Mouse (Mus musculus) heart, postnatal 25 days (tissue): ENCODE results near the gene Cdc6. TPM values are rescaled to one million over a fixed set of nuclear protein-coding genes. Genes with fewer than 3 reads are reported as not detected.

Source experiments
- DNase-seq: peaks from one replicate; pipeline ENCODE4 v3.0.0; 2022; ENCODE audit warnings: low spot score
- intact Hi-C: fragments of 180-260 bp; cut with DNase I; formaldehyde crosslinking; loops from one replicate; pipeline ENCODE4 v1.15.1; 2025
- total RNA-seq, 2 experiments: library from RNA; stranded (reverse); gene quantifications; 2 replicates each; pipeline ENCODE4 v1.2.3; 2021

The Cdc6 gene
- total RNA-seq, 2 experiments from 2014 or later: 0.28 to 0.52 TPM

DNA sequence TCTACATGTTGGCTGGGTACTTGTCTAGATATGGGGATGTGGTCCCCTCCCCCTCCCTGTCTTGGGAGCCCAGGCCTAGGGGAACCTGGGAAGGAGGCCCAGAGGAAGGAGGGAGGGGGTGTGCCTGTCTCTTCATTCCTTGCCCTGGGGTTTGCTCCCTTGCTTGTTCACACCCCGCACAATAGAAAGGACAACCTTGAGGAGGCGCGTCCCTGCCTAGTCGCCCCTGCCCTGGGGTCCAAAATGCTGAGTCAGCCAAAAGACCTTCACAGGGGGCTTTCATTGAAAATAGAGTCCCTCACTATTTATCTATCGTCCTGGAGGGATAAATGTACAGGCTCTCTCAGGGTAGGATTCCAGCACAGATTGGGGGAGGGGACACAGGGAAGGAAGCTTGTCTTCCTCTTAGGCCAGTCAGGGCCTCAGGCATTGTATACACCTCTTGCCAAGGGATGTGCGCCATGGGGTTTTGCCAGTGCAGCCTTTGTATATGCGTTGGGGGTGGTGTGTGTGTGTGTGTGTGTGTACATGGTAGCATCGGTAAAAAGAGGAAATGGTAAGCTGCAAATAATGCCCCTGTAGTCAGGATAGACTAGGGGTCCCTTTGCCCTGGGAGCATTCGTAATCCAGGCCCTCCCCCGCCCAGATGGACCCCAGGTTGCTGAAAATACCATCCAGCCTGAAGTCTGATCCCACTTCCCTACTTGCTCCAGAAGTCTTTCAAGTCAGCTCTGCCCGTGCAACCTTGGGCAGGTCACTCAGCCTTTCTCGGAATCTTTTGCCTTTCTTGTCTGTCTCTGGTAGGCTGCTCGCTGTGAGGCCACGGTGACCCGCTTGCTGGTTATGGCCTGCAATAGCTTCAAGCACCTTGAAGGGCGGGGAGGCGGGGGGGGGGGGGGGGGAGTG is 47.5 kb downstream of the Cdc6 start:
- no peak for DNase-seq
- intact Hi-C loops: no loop called here

DNA sequence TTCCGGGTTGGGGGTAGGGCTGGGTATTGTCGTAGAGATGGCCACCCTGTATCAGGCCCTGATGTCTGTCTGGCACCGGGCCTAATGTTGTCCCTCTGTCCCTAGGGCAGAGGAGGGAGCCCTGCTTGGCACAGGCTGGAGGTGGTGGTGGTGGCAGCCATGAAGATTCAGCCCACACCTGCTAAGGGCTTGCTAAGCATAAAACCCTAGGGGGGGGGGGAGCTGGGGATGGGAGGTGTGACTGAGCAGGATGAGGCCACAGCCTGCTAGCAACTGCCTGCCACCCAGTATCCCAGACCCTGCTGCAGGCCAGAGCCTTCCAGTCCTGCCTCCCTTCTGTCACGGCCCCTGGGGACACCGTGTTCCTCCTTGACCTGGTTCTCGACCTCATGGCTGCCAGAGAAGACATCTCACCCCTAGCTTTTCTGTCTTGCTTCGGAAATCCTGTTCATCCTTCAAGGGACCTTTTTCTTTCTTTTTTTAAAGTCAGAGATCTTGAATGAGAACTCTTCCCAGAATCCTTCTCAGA is 48.2 kb downstream of the Cdc6 start:
- intact Hi-C loops: no loop called here
- DNase-seq: no peak

DNA sequence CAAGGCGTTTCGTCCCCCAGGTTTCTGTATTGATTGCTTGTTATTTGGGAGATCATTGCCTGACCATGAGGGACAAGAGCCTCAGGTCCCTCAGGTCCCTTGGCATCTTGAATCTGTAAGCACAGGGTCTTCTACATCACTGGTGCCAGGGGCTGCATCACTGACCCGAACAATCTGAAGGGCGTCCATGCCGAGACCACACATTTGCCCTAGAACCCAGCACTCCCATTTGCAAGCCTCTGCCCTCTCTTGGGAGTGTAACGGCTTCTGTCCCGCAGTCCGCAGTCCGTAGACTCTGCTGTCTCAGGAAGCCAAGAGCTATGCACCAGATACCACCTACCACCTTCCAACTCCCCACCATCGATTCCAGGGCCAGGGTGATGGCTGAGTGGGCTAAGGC is 48.7 kb downstream of the Cdc6 start:
- DNase-seq: no peak
- intact Hi-C loops: no loop called here

DNA sequence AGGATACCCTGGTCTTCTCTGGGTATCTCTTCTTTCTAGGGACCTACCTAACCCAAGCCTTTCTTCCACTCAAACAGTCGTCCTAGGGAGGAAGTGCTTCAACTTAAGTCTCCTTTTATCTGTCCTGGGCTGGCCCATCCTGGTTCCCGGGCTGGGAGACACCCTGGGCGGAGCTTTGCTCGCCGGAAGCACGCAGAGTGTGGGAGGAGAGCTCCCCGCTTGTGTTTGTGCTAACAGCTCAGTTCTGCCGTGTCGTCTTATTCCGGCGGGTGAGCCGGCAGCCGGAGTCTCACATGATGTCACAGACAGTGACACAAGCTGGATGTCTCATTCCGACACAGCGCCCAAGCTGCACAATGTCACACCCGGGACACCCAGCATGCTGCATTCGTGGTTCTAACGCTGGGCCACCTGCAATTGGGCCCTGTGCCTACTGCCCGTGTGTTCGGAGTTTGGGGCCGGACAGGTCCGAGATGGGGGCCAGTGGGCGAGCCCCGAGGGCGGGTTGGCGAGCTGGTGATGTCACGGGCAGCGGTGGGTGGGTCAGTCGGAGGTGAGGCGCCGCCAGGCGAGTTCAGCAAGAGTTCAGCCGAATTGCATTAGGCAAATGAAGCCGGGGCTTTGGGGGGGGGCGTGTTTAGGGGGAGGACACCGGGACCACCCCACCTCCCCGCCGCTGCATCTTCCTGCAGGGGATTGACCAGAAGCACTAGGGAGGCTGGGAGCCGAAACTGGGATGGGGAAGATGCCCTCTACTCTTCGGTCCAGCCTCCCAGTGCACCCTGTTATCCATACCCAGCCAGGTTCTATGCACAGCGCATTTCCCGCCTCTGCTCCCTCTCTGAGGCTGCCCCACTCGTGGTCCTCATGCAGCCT is 52.1 kb downstream of the Cdc6 start:
- peak; percentile 87 for DNase-seq
- intact Hi-C loops: no loop called here

DNA sequence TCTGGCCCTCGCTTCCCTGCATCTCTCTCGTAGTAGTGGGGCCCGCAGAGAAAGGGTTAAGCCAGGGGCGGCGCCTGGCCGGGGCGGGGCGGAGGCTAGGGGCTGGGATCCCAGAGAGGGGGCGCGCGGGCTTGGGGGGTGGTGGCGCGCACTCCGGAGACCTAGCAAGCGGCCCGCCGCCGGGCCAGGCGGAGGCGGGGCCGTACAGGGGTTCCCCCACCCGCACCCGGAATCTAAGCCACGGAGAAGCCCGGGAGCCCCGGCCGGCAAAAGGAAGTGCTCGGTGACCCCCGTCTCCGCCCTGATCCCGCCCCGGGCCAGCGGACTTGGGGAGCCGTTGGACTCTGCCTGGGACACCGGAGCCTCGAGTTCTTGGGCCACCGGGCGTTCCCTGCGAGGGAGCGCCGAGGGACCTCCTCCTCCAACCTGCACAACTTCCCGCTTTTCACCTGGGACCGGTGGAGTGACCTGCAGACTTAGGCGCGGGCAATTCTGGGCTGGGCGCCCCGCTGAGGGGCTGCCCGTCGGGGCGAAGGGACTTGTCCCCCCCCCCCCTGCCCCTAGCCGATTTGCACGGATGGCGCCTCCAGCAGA is 52.8 kb downstream of the Cdc6 start:
- peak; percentile 69 for DNase-seq
- intact Hi-C loops: no loop called here

DNA sequence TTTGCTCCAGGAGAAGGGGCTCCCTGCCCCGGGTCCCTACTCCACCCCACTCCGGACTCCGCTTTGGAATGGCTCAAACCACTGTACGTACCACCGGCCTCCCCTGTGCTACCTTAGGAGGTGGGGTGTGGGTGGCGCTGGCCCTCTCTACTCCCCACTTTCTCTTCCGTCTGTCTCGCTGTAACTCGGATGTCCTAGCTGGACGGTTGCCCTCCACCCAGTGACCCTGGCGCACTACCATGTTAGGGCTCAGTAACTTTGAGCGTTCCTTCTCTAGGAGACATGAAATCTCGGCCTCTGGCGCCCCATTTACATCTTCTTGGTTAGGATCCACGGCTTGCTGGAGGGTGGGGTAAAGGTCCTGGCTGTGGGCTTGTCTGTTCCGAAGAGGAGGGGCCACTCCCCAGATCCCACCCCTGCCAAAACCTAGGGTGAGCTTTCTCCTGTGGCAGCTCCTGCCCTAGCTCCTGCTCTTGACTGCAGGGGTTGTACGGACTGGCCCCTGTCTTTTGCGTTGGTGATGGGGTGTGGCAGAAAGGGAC is 53.5 kb downstream of the Cdc6 start:
- DNase-seq: no peak
- intact Hi-C loops: no loop called here

DNA sequence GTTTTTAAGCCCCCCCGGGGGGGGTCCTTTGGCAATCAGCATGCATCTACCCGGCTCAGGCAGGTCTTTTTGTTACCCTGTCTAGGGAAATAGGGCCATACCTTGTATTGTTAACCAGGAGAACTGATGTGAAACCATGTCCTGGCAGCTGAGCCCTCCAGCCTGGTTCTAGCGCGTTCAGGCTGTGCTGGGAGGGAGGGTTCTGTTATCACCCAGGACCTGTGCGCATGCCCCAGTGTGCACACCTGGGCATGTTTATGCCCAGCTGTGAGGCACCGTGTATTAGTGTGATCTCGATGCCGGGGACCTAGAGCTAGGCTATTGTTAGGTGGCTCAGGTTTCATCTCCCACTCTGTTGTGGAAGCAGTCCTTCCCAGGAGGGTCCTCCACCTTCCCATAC is 54.2 kb downstream of the Cdc6 start:
- no peak for DNase-seq
- intact Hi-C loops: loop anchor here (2.0 kb wide), 1 partner anchor 19 kb away; no protein-coding TSS in a partner anchor

DNA sequence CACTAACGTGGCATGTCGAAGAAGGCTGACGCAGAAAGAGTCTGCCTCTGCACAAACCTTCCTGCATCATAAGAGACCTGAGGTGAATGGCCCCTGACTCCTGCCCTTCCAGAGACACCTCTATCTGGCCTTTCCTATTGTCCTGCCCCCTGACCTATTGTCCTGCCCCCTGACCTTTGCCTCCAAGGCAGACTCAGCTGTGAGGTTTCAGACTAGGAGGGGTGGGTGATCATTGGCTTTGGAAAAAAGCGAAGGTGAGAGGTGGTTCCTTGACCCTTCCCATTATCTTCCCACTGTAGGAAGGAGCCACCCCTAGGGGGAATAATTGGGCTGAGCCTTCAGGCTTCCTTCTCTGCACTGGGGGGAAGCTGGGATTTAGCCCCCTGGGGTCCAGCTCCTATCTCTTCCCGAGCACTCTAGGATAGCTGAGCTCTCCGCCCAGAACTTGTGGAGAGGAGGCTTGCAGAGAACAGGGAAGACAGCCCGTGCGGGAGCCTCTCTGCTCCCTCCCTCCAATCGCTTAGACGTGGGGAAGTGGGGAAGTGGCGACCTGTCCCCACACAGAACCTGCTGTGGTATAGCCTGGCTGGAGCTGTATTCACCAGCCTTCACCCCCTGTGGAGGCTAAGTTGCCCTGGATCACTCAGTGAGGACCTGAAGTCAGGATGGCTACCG is 55.0 kb downstream of the Cdc6 start:
- intact Hi-C loops: loop anchor here (2.0 kb wide), 1 partner anchor 20 kb away; no protein-coding TSS in a partner anchor
- DNase-seq: no peak

DNA sequence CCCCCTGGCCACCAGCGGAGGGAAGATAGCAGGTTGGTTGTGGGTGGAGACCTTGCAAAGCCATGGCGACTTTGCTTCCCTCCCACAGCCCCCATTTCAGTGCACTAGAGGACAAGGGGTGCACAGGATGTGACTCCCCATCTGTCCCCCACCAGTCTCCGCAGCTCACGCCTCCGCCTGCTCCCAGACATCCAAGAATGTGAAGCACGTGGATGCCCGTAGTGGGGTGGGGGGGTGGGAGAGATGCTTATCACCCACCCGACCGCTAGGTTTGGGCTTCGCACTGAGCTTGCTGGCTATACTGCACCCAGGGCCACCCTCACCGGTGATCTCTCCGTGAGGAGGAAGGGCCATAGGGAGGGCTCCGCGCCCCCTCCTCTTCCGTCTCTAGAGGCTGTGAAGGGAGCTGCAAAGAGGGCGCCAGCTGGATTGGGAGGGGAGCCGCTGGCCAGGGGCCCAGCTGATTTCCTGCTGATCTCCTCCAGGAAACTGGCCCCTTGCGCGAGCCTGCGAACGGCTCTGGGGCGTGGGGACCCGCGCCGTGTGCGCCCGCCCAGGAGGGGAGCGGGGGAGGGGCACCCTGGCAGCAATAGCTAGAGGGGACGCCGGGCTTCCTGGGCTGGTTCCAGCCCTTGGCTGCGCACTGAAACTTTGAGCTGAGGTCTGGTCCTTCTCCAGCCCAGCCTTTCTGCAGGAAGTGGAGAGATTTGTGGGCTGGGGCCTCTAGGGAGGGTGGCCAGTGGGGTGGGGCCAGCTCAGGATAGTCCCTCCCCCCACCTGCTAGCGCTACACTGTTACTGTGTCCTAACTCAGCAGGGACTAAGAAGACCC is 55.8 kb downstream of the Cdc6 start:
- peak; percentile 89 for DNase-seq
- intact Hi-C loops: loop anchor here (2.0 kb wide), 1 partner anchor 21 kb away; no protein-coding TSS in a partner anchor

DNA sequence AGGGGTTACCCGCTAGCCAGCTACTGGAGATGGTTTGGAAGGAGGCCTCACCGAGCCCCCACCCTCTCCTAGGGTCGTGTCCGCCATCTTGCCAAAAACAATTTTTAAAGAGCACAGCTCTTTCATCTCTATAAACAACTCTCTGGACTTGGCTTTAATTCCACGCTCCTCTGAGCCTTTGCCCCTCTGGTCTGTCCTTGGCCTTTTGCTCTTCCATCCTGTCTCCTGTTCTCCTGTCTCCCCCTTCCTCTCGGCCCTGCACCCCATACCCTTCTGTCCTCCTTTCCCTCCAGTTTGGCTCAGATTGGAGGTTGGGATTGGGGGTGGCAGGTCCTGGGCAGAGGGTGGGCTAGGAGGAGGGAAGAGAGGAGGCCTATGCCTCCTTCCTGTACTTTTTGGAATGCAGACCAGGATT is 56.6 kb downstream of the Cdc6 start:
- no peak for DNase-seq
- intact Hi-C loops: no loop called here

DNA sequence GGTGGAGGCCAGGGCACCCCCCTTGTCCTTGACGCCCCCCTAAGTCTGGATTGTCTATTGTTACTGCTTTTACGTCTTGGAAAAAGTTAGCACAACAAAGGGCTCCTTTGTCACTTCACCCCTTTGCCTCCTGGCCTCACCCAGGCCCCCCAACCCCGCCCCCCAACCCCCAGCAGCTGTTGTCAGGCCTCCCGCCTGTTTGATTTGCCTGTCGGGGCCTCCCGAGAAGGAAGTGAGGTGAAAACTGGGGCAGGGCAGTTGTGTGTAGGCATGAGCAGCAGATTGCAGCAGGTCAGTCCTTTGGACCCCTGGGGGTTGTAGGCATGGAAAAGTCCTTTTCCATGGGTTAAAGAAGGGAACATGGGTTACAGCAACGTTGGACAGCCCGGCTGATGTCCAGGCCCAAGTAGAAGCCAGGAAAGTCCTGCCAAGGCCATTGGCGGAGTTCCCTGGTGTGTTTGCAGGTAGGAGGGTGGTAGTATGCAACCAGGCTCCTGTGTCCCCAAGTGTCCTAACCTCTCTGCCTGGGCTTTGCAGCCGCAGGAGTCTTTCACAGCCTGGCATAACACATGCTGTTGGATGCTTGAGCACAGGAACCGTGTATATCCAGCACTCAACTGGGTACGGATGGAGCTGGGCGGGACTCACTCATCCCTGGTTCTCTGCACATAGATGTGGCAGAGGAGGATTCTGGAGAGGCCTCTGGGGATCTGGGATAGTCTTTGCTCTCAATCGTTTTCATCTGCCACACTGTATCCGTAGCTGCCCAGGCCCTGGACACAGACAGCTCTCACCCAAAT is 57.2 kb downstream of the Cdc6 start:
- intact Hi-C loops: no loop called here
- DNase-seq: peak; percentile 33

DNA sequence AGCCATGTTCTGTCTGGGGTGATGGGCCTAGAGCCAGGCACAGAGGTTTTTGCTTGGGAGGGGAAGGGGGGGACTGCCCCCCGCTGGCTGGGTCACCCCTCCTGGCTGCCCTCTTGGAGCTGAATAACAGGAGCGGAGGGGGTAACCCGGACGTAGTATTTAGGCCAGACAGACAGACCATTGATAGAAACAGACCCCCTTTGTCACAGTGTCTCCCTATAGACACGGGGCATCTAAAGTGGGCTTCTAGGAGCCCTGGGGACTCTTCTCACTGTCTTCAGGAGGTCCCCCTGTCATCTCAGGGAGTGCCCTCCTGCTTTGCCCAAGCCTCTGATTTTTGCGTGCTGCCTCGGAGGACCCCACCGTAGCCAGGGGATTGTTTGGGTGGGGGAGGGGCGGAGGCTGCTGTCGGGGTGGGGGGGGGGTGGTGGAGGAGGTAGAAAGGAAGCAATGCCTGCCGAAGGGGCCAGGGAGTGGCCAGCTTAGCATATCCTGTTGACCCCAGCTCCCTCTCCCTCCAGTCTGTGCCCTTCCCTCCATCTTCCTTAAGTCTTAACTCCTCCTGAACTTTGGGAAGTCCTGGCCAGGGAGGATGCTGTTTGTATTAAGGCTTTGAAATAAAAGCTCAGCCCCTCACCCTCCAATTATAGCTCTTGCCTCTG is 57.9 kb downstream of the Cdc6 start:
- intact Hi-C loops: no loop called here
- DNase-seq: no peak

DNA sequence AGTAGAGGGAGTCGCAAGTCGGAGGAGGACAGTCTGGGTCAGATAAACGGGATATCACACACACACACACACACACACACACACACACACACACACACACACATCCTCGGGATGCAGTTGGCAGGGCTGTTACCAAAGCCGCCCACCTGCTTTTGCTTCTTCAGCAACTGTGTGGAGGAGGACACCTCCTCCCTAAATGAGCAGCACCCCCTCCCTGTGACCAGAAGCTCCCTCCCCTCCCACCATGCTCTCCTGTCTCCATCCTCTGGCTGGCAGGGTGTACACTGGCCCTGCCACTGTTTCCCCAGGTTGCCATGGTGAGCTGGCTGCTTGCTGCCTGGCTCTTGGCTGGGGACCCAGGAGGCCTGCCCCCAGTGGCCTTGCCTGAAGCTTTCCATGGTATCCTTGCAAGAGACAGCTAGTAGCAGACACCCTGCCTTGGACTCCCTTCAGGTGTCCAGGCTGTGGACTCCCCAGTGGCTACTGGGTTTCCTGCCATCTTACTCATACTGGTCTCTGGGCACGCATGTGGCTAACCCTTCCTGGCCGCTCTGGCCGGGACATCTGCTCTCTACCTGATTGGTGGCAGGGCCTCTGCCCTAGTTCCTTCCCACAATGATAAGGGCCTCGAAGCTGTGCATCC is 59.0 kb downstream of the Cdc6 start:
- DNase-seq: peak; percentile 83
- intact Hi-C loops: no loop called here

DNA sequence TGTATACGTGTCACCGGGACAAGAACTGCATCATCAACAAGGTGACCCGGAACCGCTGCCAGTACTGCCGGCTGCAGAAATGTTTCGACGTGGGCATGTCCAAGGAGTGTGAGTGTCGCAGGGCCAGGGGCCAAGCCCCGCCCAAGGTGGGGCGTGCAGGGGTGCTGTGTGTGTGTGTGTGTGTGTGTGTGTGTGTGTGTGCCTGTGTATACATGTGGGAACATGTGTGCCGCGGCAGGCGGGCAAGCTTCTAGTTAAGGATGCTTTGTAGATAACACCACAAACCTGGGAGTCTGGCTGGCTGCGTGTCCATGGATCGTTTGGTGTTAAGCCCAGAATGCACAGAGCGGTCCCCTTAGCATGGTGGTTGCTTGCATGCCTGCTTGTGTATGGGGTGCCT is 60.5 kb downstream of the Cdc6 start:
- intact Hi-C loops: no loop called here
- DNase-seq: no peak

DNA sequence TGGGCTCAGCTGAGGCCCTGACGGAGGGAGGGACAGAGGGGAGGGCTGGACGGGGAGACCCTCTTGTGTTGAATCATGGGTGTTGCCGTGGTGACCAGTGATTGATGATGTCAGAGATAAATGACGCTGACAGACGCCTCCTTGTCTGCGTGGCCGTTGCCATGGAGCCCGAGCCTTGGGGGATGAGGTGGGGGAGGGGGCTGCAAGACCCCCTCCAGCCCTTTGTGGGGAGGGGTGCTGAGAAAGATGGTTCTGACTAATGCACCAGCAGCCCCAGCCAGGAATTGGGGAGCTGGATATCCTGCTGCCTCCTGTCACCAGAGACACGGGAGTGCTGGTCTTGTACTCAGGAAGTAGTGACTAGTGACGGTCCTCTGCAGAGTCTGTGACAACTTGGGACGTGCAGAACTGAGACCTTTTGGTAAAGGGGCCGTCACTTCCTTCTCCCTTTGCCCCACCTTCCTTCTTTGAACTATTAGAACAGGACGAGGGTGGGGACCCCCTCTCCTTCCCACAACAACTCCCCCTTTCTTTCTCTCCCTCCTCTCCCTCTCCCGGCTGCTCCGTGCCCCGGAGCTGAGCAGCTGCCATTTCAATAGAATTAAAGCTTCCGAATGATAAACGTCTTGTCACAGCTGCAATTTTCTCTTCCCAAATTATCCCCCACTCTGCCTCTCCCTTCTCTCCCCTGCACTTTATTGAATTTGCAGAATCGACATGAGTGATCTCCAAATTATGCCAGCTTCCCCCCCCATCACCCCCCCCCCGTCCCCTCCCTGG is 61.3 kb downstream of the Cdc6 start:
- peak; percentile 1 for DNase-seq
- intact Hi-C loops: no loop called here

DNA sequence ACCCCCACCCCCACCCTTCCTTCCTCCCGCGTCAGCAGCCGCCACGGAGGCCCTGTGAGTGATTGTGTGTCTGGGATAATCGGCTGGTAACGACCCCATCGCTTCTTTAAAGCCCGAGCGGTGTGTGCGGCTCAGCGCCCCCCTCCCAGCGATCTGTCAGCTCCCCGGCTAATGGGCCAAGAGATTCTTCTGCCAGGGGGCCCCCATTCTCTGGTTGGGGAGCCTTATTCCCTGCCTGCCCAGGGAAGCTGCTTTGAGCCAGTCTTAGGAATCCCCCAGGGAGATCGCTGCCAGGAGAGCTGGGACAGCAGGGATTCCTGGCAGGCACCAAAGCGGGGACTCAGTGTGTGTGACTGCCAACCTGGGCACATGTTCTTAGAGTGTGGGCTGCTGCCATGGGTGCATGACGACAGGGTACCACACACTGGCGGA is 61.9 kb downstream of the Cdc6 start:
- no peak for DNase-seq
- intact Hi-C loops: no loop called here
